Mouse (Mus musculus) intestine, postnatal 0 days (tissue): ENCODE data around the gene Myh1. TPM values are rescaled to one million over a fixed set of nuclear protein-coding genes. Genes with fewer than 3 reads are reported as not detected.

Experiments used
- ATAC-seq: fragments of 200-750 bp; cut with Nextera tagmentation; 2 replicates; pipeline ENCODE4 v1.8.0; 2017; ENCODE audit warnings: mild to moderate bottlenecking, moderate TSS enrichment, moderate library complexity
- H3K27ac ChIP-seq: fragments of 300-500 bp; sonication (generic); 2 replicates; pipeline ENCODE4 v1.5.1; 2014; ENCODE audit warnings: mild to moderate bottlenecking, low read depth, low read length, moderate library complexity
- H3K27me3 ChIP-seq: fragments of 300-500 bp; sonication (generic); replicated peaks from 2 replicates; pipeline ENCODE4 v1.6.1; 2014; ENCODE audit warnings: low read length, mixed read lengths; ENCODE audit not compliant: control insufficient read depth, insufficient read depth
- H3K36me3 ChIP-seq: fragments of 300-500 bp; sonication (generic); 2 replicates; pipeline ENCODE4 v1.6.1; 2014; ENCODE audit warnings: mild to moderate bottlenecking, moderate library complexity; ENCODE audit not compliant: control insufficient read depth, insufficient read depth
- H3K4me1 ChIP-seq: fragments of 300-500 bp; sonication (generic); replicated peaks from 2 replicates; pipeline ENCODE4 v1.6.1; 2014; ENCODE audit warnings: antibody characterized with exemption, low read length, mixed read lengths; ENCODE audit not compliant: control insufficient read depth, insufficient read depth
- H3K4me2 ChIP-seq: fragments of 300-500 bp; sonication (generic); replicated peaks from 2 replicates; pipeline ENCODE4 v1.6.1; 2014; ENCODE audit warnings: low read depth, mild to moderate bottlenecking, moderate library complexity
- H3K4me3 ChIP-seq: fragments of 300-500 bp; sonication (generic); 2 replicates; pipeline ENCODE4 v1.5.1; 2014; ENCODE audit warnings: low read depth, low read length
- H3K9ac ChIP-seq: fragments of 300-500 bp; sonication (generic); 2 replicates; pipeline ENCODE4 v1.6.1; 2014; ENCODE audit warnings: mild to moderate bottlenecking, low read depth, low read length
- H3K9me3 ChIP-seq: fragments of 300-500 bp; sonication (generic); 2 replicates; pipeline ENCODE4 v1.6.1; 2016; ENCODE audit warnings: mixed run types; ENCODE audit not compliant: control insufficient read depth
- CTCF ChIP-seq: sonication (generic); IDR thresholded peaks from 2 replicates; pipeline ENCODE4 v1.5.1; 2016; ENCODE audit warnings: low read depth, mild to moderate bottlenecking, control low read depth, antibody characterized with exemption, moderate library complexity
- WGBS: fragments of 180-500 bp; shearing (Covaris S2); extraction: QIAGEN DNeasy Blood & Tissue Kit; methylation state at CpG from one replicate; pipeline ENCODE4 v1.1.7; 2014; 5-methylcytosine and 5-hydroxymethylcytosine counted together
- polyA plus RNA-seq: library from polyadenylated mRNA; unstranded; fragments of >200 nt; fragmentation: Nextera tagmentation; extraction: Ambion mirVana; gene quantifications from 2 replicates; pipeline ENCODE4 v1.2.1, GENCODE M21; 2015

Gene Myh1
- polyA plus RNA-seq, 1 experiment from 2014 or later, result 0.03 TPM

GRCm38 (mm10) chr11:67237481-67238079, 37.7 kb downstream of the Myh1 start, which contains the start of gene Myh4:
TSS of gene Myh4 (plus strand) at chr11:67238029.
- H3K36me3 ChIP-seq, result no peaks in the 10 kb centered on the region
- H3K27ac ChIP-seq, result no peak within 1 kb of the TSS
- ATAC-seq, result no peak
- H3K9ac ChIP-seq, result no peak within 1 kb of the TSS
- no peaks in the 10 kb centered on the region for H3K27me3 ChIP-seq
- WGBS, result 81% methylated on average over 5 of the region's 5 CpGs
- H3K4me3 ChIP-seq, result no peak within 1 kb of the TSS
- H3K4me1 ChIP-seq, result no peaks in the 10 kb centered on the region
- no peaks in the 10 kb centered on the region for H3K9me3 ChIP-seq
- TF ChIP-seq CTCF, result no peak
- H3K4me2 ChIP-seq, result no peak within 1 kb of the TSS

GRCm38 (mm10) chr11:67241051-67241450, 41.2 kb downstream of the Myh1 start:
- WGBS, result 85% methylated on average over 6 of the region's 6 CpGs
- no peak overlapping the region for H3K27ac ChIP-seq
- no peaks in the 10 kb centered on the region for H3K4me1 ChIP-seq
- H3K9ac ChIP-seq, result no peak overlapping the region
- H3K9me3 ChIP-seq, result no peaks in the 10 kb centered on the region
- H3K36me3 ChIP-seq, result no peaks in the 10 kb centered on the region
- H3K27me3 ChIP-seq, result no peaks in the 10 kb centered on the region
- H3K4me2 ChIP-seq, result no peak overlapping the region
- H3K4me3 ChIP-seq, result no peak overlapping the region
- no peak for ATAC-seq
- no peak for TF ChIP-seq CTCF

- H3K4me1 ChIP-seq, result no peaks in the 10 kb centered on the region
- H3K27ac ChIP-seq, result no peak overlapping the region
- no peak for TF ChIP-seq CTCF
- no peak overlapping the region for H3K4me2 ChIP-seq
- no peak for ATAC-seq
- no peaks in the 10 kb centered on the region for H3K27me3 ChIP-seq
- H3K36me3 ChIP-seq, result no peaks in the 10 kb centered on the region
- no peak overlapping the region for H3K4me3 ChIP-seq
- no peaks in the 10 kb centered on the region for H3K9me3 ChIP-seq
- 89% methylated on average over 4 of the region's 4 CpGs for WGBS
- H3K9ac ChIP-seq, result no peak overlapping the region
Measured at GRCm38 (mm10) chr11:67253691-67254090, 53.8 kb downstream of the Myh1 start.

GRCm38 (mm10) chr11:67257048-67257447, 57.2 kb downstream of the Myh1 start:
- Histone ChIP-seq H3K36me3 (no peaks in the 10 kb centered on the region), H3K27me3 (no peaks in the 10 kb centered on the region), H3K4me3 (no peak overlapping the region), H3K27ac (no peak overlapping the region), H3K4me1 (no peaks in the 10 kb centered on the region), H3K9ac (no peak overlapping the region), H3K9me3 (no peaks in the 10 kb centered on the region), H3K4me2 (no peak overlapping the region)
- ATAC-seq, result no peak
- 83% methylated on average over 7 of the region's 7 CpGs for WGBS
- no peak for TF ChIP-seq CTCF

GRCm38 (mm10) chr11:67260956-67261355, 61.1 kb downstream of the Myh1 start:
- Histone ChIP-seq H3K36me3 (no peaks in the 10 kb centered on the region), H3K9ac (no peak overlapping the region), H3K4me3 (no peak overlapping the region), H3K4me2 (no peak overlapping the region), H3K4me1 (no peaks in the 10 kb centered on the region), H3K27me3 (no peaks in the 10 kb centered on the region), H3K9me3 (no peaks in the 10 kb centered on the region), H3K27ac (no peak overlapping the region)
- no peak for ATAC-seq
- WGBS, result 82% methylated on average over 6 of the region's 6 CpGs
- no peak for TF ChIP-seq CTCF

Other genes starting within 250 kb of the Myh1 start
- 10.5 and 11.2 TPM in 2 replicates for gene Tmem238l, start 243.4 kb upstream of the Myh1 start, polyA plus RNA-seq
- 7.0 and 9.3 TPM in 2 replicates for gene Tmem220, start 174.9 kb upstream of the Myh1 start, polyA plus RNA-seq
- gene Adprm, start 147.5 kb upstream of the Myh1 start, polyA plus RNA-seq, result 26.5 and 26.6 TPM in 2 replicates
- 13.4 and 14.0 TPM in 2 replicates for gene Sco1, start 147.4 kb upstream of the Myh1 start, polyA plus RNA-seq
- 0.10 and 0.14 TPM in 2 replicates for gene Myh3, start 121.8 kb upstream of the Myh1 start, polyA plus RNA-seq
- 0.05 and 0.07 TPM in 2 replicates for gene Myh2, start 29.0 kb upstream of the Myh1 start, polyA plus RNA-seq
- not detected in 2 replicates for gene Myh4, start 38.0 kb downstream of the Myh1 start, polyA plus RNA-seq
- 0.04 and 0.07 TPM in 2 replicates for gene Myh8, start 77.1 kb downstream of the Myh1 start, polyA plus RNA-seq
- gene Myh13, start 121.6 kb downstream of the Myh1 start, polyA plus RNA-seq, result not detected in 2 replicates